Mouse (Mus musculus): ENCODE measurements around the gene Ccdc169. TPM values are rescaled to one million over a fixed set of nuclear protein-coding genes. Genes with fewer than 3 reads are reported as not detected.

The Ccdc169 gene
- polyA plus RNA-seq, 1 experiment from 2014 or later, result 0.19 TPM

DNA sequence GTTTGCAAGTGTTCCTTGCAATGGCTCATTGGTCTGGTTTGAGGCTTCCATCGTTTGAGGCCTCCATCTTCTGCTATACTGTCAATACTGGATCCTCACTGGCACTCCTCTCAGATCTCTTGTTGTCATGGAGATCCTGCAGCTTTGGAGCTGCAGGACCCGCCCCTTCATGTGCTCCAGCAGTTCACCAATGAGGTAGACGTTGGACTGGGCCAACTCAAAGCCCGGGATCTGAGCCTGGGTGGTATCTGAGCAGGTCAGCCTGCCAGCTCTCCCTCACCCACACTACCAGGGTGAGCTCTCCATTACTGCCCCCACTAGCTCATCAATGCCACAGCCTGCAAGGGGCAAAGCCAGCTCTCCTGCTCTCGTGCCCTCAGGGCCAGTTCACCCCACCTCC lies 20.3 kb downstream of the Ccdc169 start:
- H3K27ac ChIP-seq (ENCODE audit: low read depth, low read length), result no peak overlapping the region
- no peaks in the 10 kb centered on the region for H3K9me3 ChIP-seq (ENCODE audit: control insufficient read depth, low read length)
- H3K36me3 ChIP-seq (ENCODE audit: control insufficient read depth, insufficient read depth, low read length), result no peaks in the 10 kb centered on the region
- H3K4me1 ChIP-seq (ENCODE audit: control insufficient read depth, insufficient read depth, low read length), result no peaks in the 10 kb centered on the region
- WGBS, result 67% methylated on average over 5 of the region's 5 CpGs
- ATAC-seq (ENCODE audit: insufficient read depth, low FRiP score, low TSS enrichment) (no peak), DNase-seq (ENCODE audit: low spot score) (no peak)
- no peak overlapping the region for H3K4me2 ChIP-seq (ENCODE audit: low read depth)
- H3K9ac ChIP-seq (ENCODE audit: low read length), result no peak overlapping the region
- H3K27me3 ChIP-seq (ENCODE audit: control insufficient read depth, insufficient read depth, low read length), result no peaks in the 10 kb centered on the region
- H3K4me3 ChIP-seq (ENCODE audit: low read depth, low read length), result no peak overlapping the region

DNA sequence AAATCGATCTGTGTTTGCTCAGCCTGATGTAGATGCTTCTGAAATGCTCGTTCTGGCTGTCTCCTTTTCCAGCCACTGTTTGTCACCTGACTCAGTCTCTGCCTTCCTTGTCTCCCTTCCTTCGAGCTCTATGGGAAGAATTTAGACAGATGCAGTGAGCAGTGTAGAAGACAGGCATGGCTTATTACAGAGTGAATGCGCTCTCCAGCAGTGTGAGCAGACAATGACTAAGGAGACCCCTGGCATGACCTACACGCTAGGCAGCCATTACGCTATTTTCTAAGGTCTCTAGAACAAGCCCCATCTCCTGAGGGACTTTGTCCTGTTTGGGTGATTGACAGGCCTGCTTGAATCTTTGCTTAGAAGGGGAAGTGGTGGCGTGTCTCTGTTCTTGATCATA lies 24.0 kb downstream of the Ccdc169 start:
- Histone ChIP-seq H3K27me3 (ENCODE audit: control insufficient read depth, insufficient read depth, low read length) (no peaks in the 10 kb centered on the region), H3K4me1 (ENCODE audit: control insufficient read depth, insufficient read depth, low read length) (no peaks in the 10 kb centered on the region), H3K9ac (ENCODE audit: low read length) (no peak overlapping the region), H3K36me3 (ENCODE audit: control insufficient read depth, insufficient read depth, low read length) (no peaks in the 10 kb centered on the region), H3K4me3 (ENCODE audit: low read depth, low read length) (no peak overlapping the region), H3K27ac (ENCODE audit: low read depth, low read length) (no peak overlapping the region), H3K9me3 (ENCODE audit: control insufficient read depth, low read length) (no peaks in the 10 kb centered on the region), H3K4me2 (ENCODE audit: low read depth) (no peak overlapping the region)
- 74% methylated on average over 7 of the region's 7 CpGs for WGBS
- DNase-seq (ENCODE audit: low spot score) (no peak), ATAC-seq (ENCODE audit: insufficient read depth, low FRiP score, low TSS enrichment) (no peak)

DNA sequence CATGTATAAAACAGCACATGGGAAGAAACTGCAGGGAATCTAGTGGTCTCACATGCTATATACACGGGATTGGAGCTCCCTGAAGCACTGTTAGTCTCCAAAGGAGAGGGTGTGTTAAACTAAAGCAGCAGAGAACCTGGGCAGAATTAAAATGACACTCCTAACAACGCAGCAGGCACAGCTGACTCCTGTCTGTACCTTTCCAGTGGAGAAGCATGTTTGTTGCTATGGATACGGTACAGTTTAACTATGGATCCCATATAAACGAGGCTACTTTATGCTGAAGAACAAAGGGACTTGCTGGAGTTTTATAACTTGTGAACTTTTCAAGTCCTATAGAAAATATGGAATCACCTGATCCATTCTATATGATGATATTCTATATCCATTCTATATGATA lies 26.4 kb downstream of the Ccdc169 start:
- Histone ChIP-seq H3K9me3 (ENCODE audit: control insufficient read depth, low read length) (no peaks in the 10 kb centered on the region), H3K4me3 (ENCODE audit: low read depth, low read length) (no peak overlapping the region), H3K36me3 (ENCODE audit: control insufficient read depth, insufficient read depth, low read length) (no peaks in the 10 kb centered on the region), H3K27ac (ENCODE audit: low read depth, low read length) (no peak overlapping the region), H3K9ac (ENCODE audit: low read length) (no peak overlapping the region), H3K4me2 (ENCODE audit: low read depth) (no peak overlapping the region), H3K27me3 (ENCODE audit: control insufficient read depth, insufficient read depth, low read length) (no peaks in the 10 kb centered on the region), H3K4me1 (ENCODE audit: control insufficient read depth, insufficient read depth, low read length) (no peaks in the 10 kb centered on the region)
- no peak for ATAC-seq (ENCODE audit: insufficient read depth, low FRiP score, low TSS enrichment)
- WGBS, result 85% methylated on average over 4 of the region's 4 CpGs
- no peak for DNase-seq (ENCODE audit: low spot score)

DNA sequence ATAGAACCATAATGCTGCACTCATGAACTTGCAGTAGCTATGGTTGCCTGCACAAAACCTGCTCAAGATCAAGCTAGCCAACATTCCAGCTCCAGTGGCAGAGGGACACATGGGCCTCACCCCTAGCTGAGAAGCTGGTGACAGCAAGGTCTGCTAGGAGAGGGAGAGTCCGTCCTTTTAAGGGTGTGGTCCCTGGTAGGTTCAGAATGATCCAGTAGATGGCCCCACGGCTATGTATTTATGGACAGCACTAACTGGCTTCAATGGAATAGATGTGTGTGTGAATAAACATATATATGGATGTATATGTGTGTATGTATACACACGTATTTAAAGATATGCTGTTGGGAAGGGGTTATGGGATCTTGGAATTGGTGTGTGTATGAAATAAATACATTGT lies 35.3 kb downstream of the Ccdc169 start:
- no peak overlapping the region for H3K9ac ChIP-seq (ENCODE audit: low read length)
- H3K36me3 ChIP-seq (ENCODE audit: control insufficient read depth, insufficient read depth, low read length), result no peaks in the 10 kb centered on the region
- 77% methylated on average over 3 of the region's 3 CpGs for WGBS

DNA sequence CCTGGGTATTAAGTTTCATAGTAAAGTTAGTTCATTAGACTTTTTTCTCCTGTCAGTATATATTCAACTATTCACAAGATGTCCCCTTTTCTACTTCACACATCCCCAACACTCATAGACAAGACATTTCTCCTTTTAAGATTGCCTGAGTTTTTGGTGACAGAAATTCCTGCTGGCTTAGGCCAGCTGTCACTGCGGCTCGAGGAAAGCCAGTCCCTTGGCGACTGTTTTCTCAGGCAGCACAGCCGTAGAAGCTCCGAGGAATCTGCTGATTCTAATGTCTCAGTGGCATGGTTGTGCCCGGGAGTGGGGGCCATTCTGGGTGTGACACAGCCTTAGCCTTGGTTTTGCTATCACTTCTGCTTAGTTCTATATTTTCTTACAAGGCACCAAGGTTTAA lies 40.1 kb downstream of the Ccdc169 start:
- no peaks in the 10 kb centered on the region for H3K27me3 ChIP-seq (ENCODE audit: control insufficient read depth, insufficient read depth, low read length)
- no peak overlapping the region for H3K4me3 ChIP-seq (ENCODE audit: low read depth, low read length)
- H3K27ac ChIP-seq (ENCODE audit: low read depth, low read length), result no peak overlapping the region
- ATAC-seq (ENCODE audit: insufficient read depth, low FRiP score, low TSS enrichment), result no peak
- H3K9me3 ChIP-seq (ENCODE audit: control insufficient read depth, low read length), result 0 out of 2 replicates have a peak, but pooled peaks cover 3% of the 10 kb centered on the region
- no peak overlapping the region for H3K9ac ChIP-seq (ENCODE audit: low read length)
- DNase-seq (ENCODE audit: low spot score), result no peak
- 55% methylated on average over 6 of the region's 6 CpGs for WGBS
- H3K4me1 ChIP-seq (ENCODE audit: control insufficient read depth, insufficient read depth, low read length), result no peaks in the 10 kb centered on the region
- no peak overlapping the region for H3K4me2 ChIP-seq (ENCODE audit: low read depth)
- no peaks in the 10 kb centered on the region for H3K36me3 ChIP-seq (ENCODE audit: control insufficient read depth, insufficient read depth, low read length)

More for the DNA sequence above, 35.3 kb downstream of the Ccdc169 start:
- Histone ChIP-seq H3K4me2 (ENCODE audit: low read depth) (no peak overlapping the region), H3K4me1 (ENCODE audit: control insufficient read depth, insufficient read depth, low read length) (no peaks in the 10 kb centered on the region), H3K27ac (ENCODE audit: low read depth, low read length) (no peak overlapping the region), H3K27me3 (ENCODE audit: control insufficient read depth, insufficient read depth, low read length) (no peaks in the 10 kb centered on the region), H3K9me3 (ENCODE audit: control insufficient read depth, low read length) (no peaks in the 10 kb centered on the region), H3K4me3 (ENCODE audit: low read depth, low read length) (no peak overlapping the region)
- no peak for ATAC-seq (ENCODE audit: insufficient read depth, low FRiP score, low TSS enrichment)
- DNase-seq (ENCODE audit: low spot score), result no peak

DNA sequence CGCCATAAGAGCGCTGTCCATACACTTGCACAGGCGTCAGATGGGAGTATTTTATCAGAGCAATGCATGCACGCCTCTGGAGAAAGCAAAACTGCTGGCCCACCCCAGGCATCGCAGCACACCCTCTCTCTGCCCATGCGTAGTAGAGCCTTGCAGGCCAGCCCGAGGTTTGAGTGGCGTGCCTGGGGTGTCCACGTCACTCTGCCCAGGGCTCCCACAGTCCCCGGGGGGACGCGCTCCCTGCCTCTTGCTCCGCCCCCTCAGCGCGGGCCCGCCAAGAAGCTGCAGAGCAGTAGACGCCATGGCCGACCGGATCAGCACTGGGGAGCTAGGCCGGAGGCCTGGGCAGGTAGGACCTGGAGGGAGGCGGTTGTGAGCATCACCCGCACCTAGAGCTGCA lies 44.6 kb downstream of the Ccdc169 start, which contains the start of gene Sohlh2:
TSS of gene Sohlh2 (plus strand) at position 263 of the 400 bp plus-strand sequence.
- no peaks in the 10 kb centered on the region for H3K27me3 ChIP-seq (ENCODE audit: control insufficient read depth, insufficient read depth, low read length)
- no peak within 1 kb of the TSS for H3K4me3 ChIP-seq (ENCODE audit: low read depth, low read length)
- DNase-seq (ENCODE audit: low spot score), result no peak
- ATAC-seq (ENCODE audit: insufficient read depth, low FRiP score, low TSS enrichment), result no peak
- H3K9me3 ChIP-seq (ENCODE audit: control insufficient read depth, low read length), result 0 out of 2 replicates have a peak, but pooled peaks cover 3% of the 10 kb centered on the region
- H3K4me1 ChIP-seq (ENCODE audit: control insufficient read depth, insufficient read depth, low read length), result no peaks in the 10 kb centered on the region
- WGBS, result 93% methylated on average over 22 of the region's 22 CpGs
- no peak within 1 kb of the TSS for H3K4me2 ChIP-seq (ENCODE audit: low read depth)
- no peak within 1 kb of the TSS for H3K9ac ChIP-seq (ENCODE audit: low read length)
- no peaks in the 10 kb centered on the region for H3K36me3 ChIP-seq (ENCODE audit: control insufficient read depth, insufficient read depth, low read length)
- H3K27ac ChIP-seq (ENCODE audit: low read depth, low read length), result no peak within 1 kb of the TSS

DNA sequence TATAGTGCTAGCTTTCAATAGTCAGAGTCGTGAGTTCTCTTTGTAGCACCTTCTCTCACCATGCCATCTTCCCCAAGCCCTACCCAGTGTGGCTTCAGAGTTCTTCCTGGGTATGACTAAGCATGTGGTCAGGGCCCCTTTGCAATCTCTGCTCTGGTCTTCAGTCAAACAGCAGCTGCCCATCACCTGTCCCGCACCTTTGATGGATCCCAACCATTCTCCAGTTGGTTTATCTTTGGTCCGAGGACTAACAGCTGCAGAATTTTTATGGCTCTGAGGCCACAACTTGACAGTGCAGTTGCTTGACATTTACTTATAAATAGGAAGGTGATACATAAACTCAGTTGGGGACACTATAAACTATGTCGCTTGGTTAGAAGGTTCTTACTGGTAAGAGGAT lies 54.5 kb downstream of the Ccdc169 start:
- Histone ChIP-seq H3K4me2 (ENCODE audit: low read depth) (no peak overlapping the region), H3K36me3 (ENCODE audit: control insufficient read depth, insufficient read depth, low read length) (no peaks in the 10 kb centered on the region), H3K27me3 (ENCODE audit: control insufficient read depth, insufficient read depth, low read length) (no peaks in the 10 kb centered on the region), H3K27ac (ENCODE audit: low read depth, low read length) (no peak overlapping the region), H3K4me1 (ENCODE audit: control insufficient read depth, insufficient read depth, low read length) (no peaks in the 10 kb centered on the region), H3K9ac (ENCODE audit: low read length) (no peak overlapping the region), H3K4me3 (ENCODE audit: low read depth, low read length) (no peak overlapping the region), H3K9me3 (ENCODE audit: control insufficient read depth, low read length) (no peaks in the 10 kb centered on the region)
- ATAC-seq (ENCODE audit: insufficient read depth, low FRiP score, low TSS enrichment) (no peak), DNase-seq (ENCODE audit: low spot score) (no peak)
- 83% methylated on average over 4 of the region's 4 CpGs for WGBS

DNA sequence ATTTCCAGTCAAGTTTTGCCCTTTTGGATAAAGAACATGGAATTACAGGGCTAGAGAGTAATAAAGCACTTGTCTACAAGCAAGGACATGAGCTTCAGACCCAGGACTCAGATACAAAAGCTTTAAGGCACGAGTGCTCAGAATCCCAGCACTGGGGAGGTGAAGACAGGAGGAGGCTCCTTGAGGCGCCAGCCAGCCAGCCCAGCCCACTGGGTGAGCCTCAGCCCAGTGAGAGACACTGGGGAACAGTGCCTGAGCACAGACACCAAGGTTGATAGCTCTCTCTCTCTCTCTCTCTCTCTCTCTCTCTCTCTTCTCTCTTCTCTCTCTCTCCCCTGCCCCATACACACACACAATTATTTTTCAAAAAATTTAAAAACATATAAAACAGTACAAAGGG lies 56.2 kb downstream of the Ccdc169 start:
- Histone ChIP-seq H3K9me3 (ENCODE audit: control insufficient read depth, low read length) (no peaks in the 10 kb centered on the region), H3K27ac (ENCODE audit: low read depth, low read length) (no peak overlapping the region), H3K9ac (ENCODE audit: low read length) (no peak overlapping the region), H3K36me3 (ENCODE audit: control insufficient read depth, insufficient read depth, low read length) (no peaks in the 10 kb centered on the region), H3K4me1 (ENCODE audit: control insufficient read depth, insufficient read depth, low read length) (no peaks in the 10 kb centered on the region), H3K4me2 (ENCODE audit: low read depth) (no peak overlapping the region), H3K27me3 (ENCODE audit: control insufficient read depth, insufficient read depth, low read length) (no peaks in the 10 kb centered on the region), H3K4me3 (ENCODE audit: low read depth, low read length) (no peak overlapping the region)
- 66% methylated on average over 2 of the region's 2 CpGs for WGBS
- DNase-seq (ENCODE audit: low spot score) (no peak), ATAC-seq (ENCODE audit: insufficient read depth, low FRiP score, low TSS enrichment) (no peak)

DNA sequence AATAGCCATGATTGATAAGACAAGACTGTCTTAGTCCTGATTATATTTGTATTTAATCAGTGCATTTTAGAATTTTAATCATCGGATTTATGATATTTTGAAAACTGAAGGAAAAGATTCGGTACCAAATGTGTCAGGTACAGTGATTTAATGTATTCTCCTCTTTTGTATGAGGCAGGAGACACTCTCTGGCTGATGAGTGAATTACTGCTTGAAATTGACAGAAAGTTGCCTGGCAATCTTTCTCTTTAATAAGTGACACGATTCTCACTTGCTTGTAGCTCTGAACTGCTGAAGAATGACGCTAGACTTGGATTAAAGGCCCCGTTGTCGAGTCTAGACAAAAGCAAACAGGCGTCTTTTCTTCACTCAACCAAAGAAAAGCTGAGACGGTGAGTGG lies 57.7 kb downstream of the Ccdc169 start:
- Histone ChIP-seq H3K4me3 (ENCODE audit: low read depth, low read length) (no peak overlapping the region), H3K27me3 (ENCODE audit: control insufficient read depth, insufficient read depth, low read length) (no peaks in the 10 kb centered on the region), H3K27ac (ENCODE audit: low read depth, low read length) (no peak overlapping the region), H3K9ac (ENCODE audit: low read length) (no peak overlapping the region), H3K4me2 (ENCODE audit: low read depth) (no peak overlapping the region), H3K9me3 (ENCODE audit: control insufficient read depth, low read length) (no peaks in the 10 kb centered on the region), H3K36me3 (ENCODE audit: control insufficient read depth, insufficient read depth, low read length) (no peaks in the 10 kb centered on the region), H3K4me1 (ENCODE audit: control insufficient read depth, insufficient read depth, low read length) (no peaks in the 10 kb centered on the region)
- 87% methylated on average over 8 of the region's 8 CpGs for WGBS
- ATAC-seq (ENCODE audit: insufficient read depth, low FRiP score, low TSS enrichment) (no peak), DNase-seq (ENCODE audit: low spot score) (no peak)
